Mouse (Mus musculus) lung, embryonic 14.5 days (tissue): ENCODE data around the gene Il17ra. TPM values are rescaled to one million over a fixed set of nuclear protein-coding genes. Genes with fewer than 3 reads are reported as not detected.

Source experiments
- ATAC-seq: fragments of 200-750 bp; cut with Nextera tagmentation; 2 replicates; pipeline ENCODE4 v1.8.0; 2017; ENCODE audit warnings: mild to moderate bottlenecking, moderate TSS enrichment, moderate library complexity; ENCODE audit not compliant: insufficient read depth
- DNase-seq: peaks from one replicate; pipeline ENCODE4 v3.0.0-alpha.2; 2015
- H3K27ac ChIP-seq: fragments of 300-500 bp; sonication (generic); 2 replicates; pipeline ENCODE4 v1.5.1; 2014; ENCODE audit warnings: low read depth, mild to moderate bottlenecking, moderate library complexity
- H3K27me3 ChIP-seq: fragments of 300-500 bp; sonication (generic); 2 replicates; pipeline ENCODE4 v1.6.1; 2014; ENCODE audit warnings: low read length, control low read depth; ENCODE audit not compliant: insufficient read depth
- H3K36me3 ChIP-seq: fragments of 300-500 bp; sonication (generic); 2 replicates; pipeline ENCODE4 v1.6.1; 2014; ENCODE audit warnings: control low read depth; ENCODE audit not compliant: insufficient read depth
- H3K4me1 ChIP-seq: fragments of 300-500 bp; sonication (generic); 2 replicates; pipeline ENCODE4 v1.6.1; 2014; ENCODE audit warnings: antibody characterized with exemption, control low read depth; ENCODE audit not compliant: insufficient read depth
- H3K4me2 ChIP-seq: fragments of 300-500 bp; sonication (generic); 2 replicates; pipeline ENCODE4 v1.6.1; 2014; ENCODE audit warnings: mild to moderate bottlenecking
- H3K4me3 ChIP-seq: fragments of 300-500 bp; sonication (generic); 2 replicates; pipeline ENCODE4 v1.5.1; 2014; ENCODE audit warnings: low read depth, low read length
- H3K9ac ChIP-seq: fragments of 300-500 bp; sonication (generic); 2 replicates; pipeline ENCODE4 v1.6.1; 2014
- H3K9me3 ChIP-seq: fragments of 300-500 bp; sonication (generic); 2 replicates; pipeline ENCODE4 v1.6.1; 2016; ENCODE audit warnings: low read depth, low read length, control low read depth
- CTCF ChIP-seq: IDR thresholded peaks from 2 replicates; pipeline ENCODE4 v1.5.1; 2016; ENCODE audit warnings: antibody characterized with exemption, low read depth
- WGBS: fragments of 180-500 bp; shearing (Covaris S2); extraction: QIAGEN DNeasy Blood & Tissue Kit; methylation state at CpG from one replicate; pipeline ENCODE4 v1.1.7; 2014; 5-methylcytosine and 5-hydroxymethylcytosine counted together
- polyA plus RNA-seq: library from polyadenylated mRNA; unstranded; fragments of >200 nt; fragmentation: Nextera tagmentation; extraction: Ambion mirVana; gene quantifications from 2 replicates; pipeline ENCODE4 v1.2.1, GENCODE M21; 2014

Il17ra gene
- polyA plus RNA-seq, 1 experiment from 2014 or later: 3.3 TPM

DNA sequence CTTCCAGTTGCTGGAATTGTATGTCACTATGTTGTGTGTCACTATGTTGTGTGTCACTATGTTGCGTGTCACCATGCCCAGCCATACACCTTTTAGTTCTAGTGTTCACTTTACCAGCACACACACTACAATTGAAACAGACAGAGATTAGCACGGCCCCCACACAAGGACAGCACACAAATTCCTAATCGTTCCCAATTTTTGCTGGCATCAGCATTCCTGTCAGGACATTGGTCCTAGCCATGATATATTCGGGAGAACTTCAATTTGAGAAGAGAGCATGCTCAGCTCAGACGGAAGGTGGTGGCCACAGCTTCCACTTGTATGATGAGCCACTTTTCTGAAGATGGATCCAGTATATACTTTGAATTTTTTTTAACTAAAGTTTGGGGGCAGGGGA, 61.7 kb downstream of the Il17ra start:
- no peaks in the 10 kb centered on the region for H3K27me3 ChIP-seq
- 87% methylated on average over 5 of the region's 5 CpGs for WGBS
- peaks cover 12% of the 10 kb centered on the region; the same call in 1 of the 2 replicates for H3K36me3 ChIP-seq
- ATAC-seq (no peak), DNase-seq (no peak)
- no peak overlapping the region for H3K4me2 ChIP-seq
- no peak overlapping the region for H3K4me3 ChIP-seq
- no peak for TF ChIP-seq CTCF
- no peaks in the 10 kb centered on the region for H3K9me3 ChIP-seq
- no peak overlapping the region for H3K27ac ChIP-seq
- no peak overlapping the region for H3K9ac ChIP-seq
- no peaks in the 10 kb centered on the region; the same call in 1 of the 2 replicates for H3K4me1 ChIP-seq

- H3K4me1 ChIP-seq: peaks cover 4% of the 10 kb centered on the region; the same call in 1 of the 2 replicates
- H3K9me3 ChIP-seq: no peaks in the 10 kb centered on the region
- 76% methylated on average over 4 of the region's 4 CpGs for WGBS
These were observed 66.1 kb downstream of the Il17ra start for GRCm38 (mm10) chr6:120529123-120529522.

DNA sequence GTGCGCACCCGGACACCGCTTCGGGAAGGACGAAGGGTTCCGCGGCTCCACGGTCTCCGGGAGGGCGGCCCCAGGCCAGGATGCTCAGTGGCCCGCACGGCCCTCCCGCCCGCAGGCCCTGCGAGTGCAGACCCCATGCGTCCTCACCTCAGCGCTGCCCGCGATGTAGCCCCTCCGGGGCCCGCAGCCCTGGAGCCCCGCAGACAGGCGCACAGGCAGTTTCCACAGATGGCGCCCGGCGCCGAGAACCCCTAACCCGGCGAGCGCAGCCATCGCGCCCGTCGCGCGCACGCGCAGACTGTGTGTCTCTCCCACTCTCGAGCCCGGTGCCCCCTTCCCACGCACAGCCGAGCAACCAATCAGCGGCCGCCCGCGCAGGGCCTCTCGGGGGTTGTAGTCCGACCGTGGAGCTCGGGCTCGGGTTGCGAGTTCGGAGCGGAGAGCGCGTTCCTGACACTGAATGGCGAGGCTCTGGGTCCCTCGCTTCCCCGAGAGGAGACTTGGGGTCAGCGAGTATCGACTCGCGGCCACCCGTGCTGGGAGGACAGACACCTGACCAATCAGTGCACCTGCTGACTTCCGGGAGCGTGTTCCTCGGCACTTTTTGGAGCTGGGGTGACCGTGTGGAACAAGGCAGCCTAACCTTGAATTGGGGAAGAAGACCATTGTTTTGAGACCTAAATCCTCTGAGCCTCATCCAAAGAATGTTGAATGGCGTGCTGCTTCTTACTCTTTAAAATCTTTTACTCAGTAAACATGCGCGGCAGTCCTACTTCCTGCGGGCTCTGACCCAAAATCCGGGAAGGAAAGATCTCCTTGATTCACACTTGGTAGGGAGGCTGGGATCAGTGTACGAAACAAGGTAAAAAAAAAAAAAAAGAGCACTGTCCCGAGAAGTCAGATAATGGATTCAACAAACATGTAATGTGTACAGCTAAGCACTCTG, 68.2 kb downstream of the Il17ra start, which contains the start of gene Hdhd5:
Gene Hdhd5, minus strand, starts transcription at position 300 of the 946 bp plus-strand sequence.
- H3K4me3 ChIP-seq: peak within 1 kb of the TSS; percentile 87
- no peaks in the 10 kb centered on the region for H3K36me3 ChIP-seq
- peak within 1 kb of the TSS; percentile 82 for H3K4me2 ChIP-seq
- WGBS: under 1% methylated on average over 75 of the region's 75 CpGs
- ATAC-seq (peak; percentile 99), DNase-seq (peak; percentile 97)
- H3K27me3 ChIP-seq: no peaks in the 10 kb centered on the region
- peaks cover 4% of the 10 kb centered on the region; the same call in 1 of the 2 replicates for H3K4me1 ChIP-seq
- H3K9me3 ChIP-seq: no peaks in the 10 kb centered on the region
- no peak for TF ChIP-seq CTCF
- H3K9ac ChIP-seq: peak within 1 kb of the TSS; percentile 84
- H3K27ac ChIP-seq: no peak within 1 kb of the TSS

More at GRCm38 (mm10) chr6:120529123-120529522, 66.1 kb downstream of the Il17ra start:
- Histone ChIP-seq H3K27ac (no peak overlapping the region), H3K36me3 (no peaks in the 10 kb centered on the region), H3K27me3 (no peaks in the 10 kb centered on the region), H3K4me2 (0 out of 2 replicates have a peak overlapping the region, but pooled peaks have one; percentile 12), H3K4me3 (no peak overlapping the region), H3K9ac (no peak overlapping the region)
- DNase-seq (no peak), ATAC-seq (no peak)
- no peak for TF ChIP-seq CTCF

DNA sequence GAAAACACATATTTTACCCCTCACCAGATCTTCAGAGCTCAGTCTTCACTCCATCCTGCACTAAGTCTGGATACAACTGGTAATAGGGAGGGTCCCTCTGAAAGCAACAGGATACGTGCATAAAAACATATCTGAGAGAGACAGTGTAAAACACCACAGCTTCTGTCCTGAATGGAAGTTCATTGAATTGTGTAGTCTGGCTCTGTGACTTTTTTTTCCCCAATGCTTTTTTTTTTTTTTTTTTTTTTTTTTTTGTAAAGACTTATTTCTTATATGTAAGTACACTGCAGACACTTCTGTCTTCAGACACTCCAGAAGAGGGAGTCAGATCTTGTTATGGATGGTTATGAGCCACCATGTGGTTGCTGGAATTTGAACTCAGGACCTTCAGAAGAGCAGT, 69.5 kb downstream of the Il17ra start:
- 76% methylated on average over 1 of the region's 1 CpGs for WGBS
- Histone ChIP-seq H3K4me2 (peak overlapping the region; percentile 82; the same call in 1 of the 2 replicates), H3K9ac (no peak overlapping the region), H3K9me3 (no peaks in the 10 kb centered on the region), H3K27ac (no peak overlapping the region), H3K4me3 (no peak overlapping the region), H3K36me3 (no peaks in the 10 kb centered on the region), H3K4me1 (peaks cover 4% of the 10 kb centered on the region; the same call in 1 of the 2 replicates), H3K27me3 (no peaks in the 10 kb centered on the region)
- no peak for TF ChIP-seq CTCF
- DNase-seq (no peak), ATAC-seq (no peak)

- no peak overlapping the region for H3K9ac ChIP-seq
- ATAC-seq (no peak), DNase-seq (no peak)
- H3K36me3 ChIP-seq: no peaks in the 10 kb centered on the region
- no peak overlapping the region for H3K4me2 ChIP-seq
- H3K27me3 ChIP-seq: no peaks in the 10 kb centered on the region
- TF ChIP-seq CTCF: no peak
- H3K4me1 ChIP-seq: no peaks in the 10 kb centered on the region
- WGBS: 70% methylated on average over 2 of the region's 2 CpGs
- H3K27ac ChIP-seq: no peak overlapping the region
- no peaks in the 10 kb centered on the region for H3K9me3 ChIP-seq
- H3K4me3 ChIP-seq: no peak overlapping the region
These were observed 73.3 kb downstream of the Il17ra start for GRCm38 (mm10) chr6:120536337-120536736.

Other genes starting within 250 kb of the Il17ra start
- gene D330020A13Rik, start 168.9 kb upstream of the Il17ra start, polyA plus RNA-seq: not detected in 2 replicates
- gene B4galnt3, start 168.7 kb upstream of the Il17ra start, polyA plus RNA-seq: 0.08 and 0.09 TPM in 2 replicates
- gene Kdm5a, start 99.1 kb upstream of the Il17ra start, polyA plus RNA-seq: 46.3 and 52.2 TPM in 2 replicates
- 24.8 and 26.5 TPM in 2 replicates for gene Ccdc77, start 98.9 kb upstream of the Il17ra start, polyA plus RNA-seq
- gene Tmem121b, start 30.6 kb downstream of the Il17ra start, polyA plus RNA-seq: 0.14 and 0.17 TPM in 2 replicates
- gene Hdhd5, start 68.1 kb downstream of the Il17ra start, polyA plus RNA-seq: 13.9 and 15.6 TPM in 2 replicates
- 3.8 and 4.1 TPM in 2 replicates for gene Cecr2, start 203.1 kb downstream of the Il17ra start, polyA plus RNA-seq